Mouse (Mus musculus): ENCODE measurements around the gene Rgl1. TPM values are rescaled to one million over a fixed set of nuclear protein-coding genes. Genes with fewer than 3 reads are reported as not detected.
A peak's percentile ranks its signal among the peaks of the same experiment; 100 is the strongest.

The Rgl1 gene
- polyA plus RNA-seq, 1 experiment = 14.4 TPM

GRCm38 (mm10) chr1:152562877-152563276, 203.3 kb downstream of the Rgl1 start:
- no peak for DNase-seq (ENCODE audit: low read depth in 1 of 2, low spot score in 2 of 2)
- 90% methylated on average over 6 of the region's 6 CpGs for WGBS
- Histone ChIP-seq H3K27ac (ENCODE audit: insufficient read depth, low read length) (no peak overlapping the region), H3K27me3 (ENCODE audit: control insufficient read depth, insufficient read depth, low read length) (no peaks in the 10 kb centered on the region), H3K36me3 (ENCODE audit: control insufficient read depth, insufficient read depth, low read length) (no peaks in the 10 kb centered on the region), H3K4me3 (ENCODE audit: extremely low read depth, insufficient read depth, insufficient read length) (no peak overlapping the region), H3K4me1 (ENCODE audit: control insufficient read depth, insufficient read depth, insufficient read length) (no peaks in the 10 kb centered on the region)
- TF ChIP-seq CTCF (IDR thresholded peaks at IDR 0.05; ENCODE audit: extremely low read depth, insufficient read depth, insufficient read length, insufficient replicate concordance) (no peak), POLR2A (IDR thresholded peaks at IDR 0.05; ENCODE audit: low read depth, low read length) (no peak)

GRCm38 (mm10) chr1:152560477-152560876, 205.7 kb downstream of the Rgl1 start:
- no peak overlapping the region for H3K27ac ChIP-seq (ENCODE audit: insufficient read depth, low read length)
- no peak overlapping the region for H3K4me3 ChIP-seq (ENCODE audit: extremely low read depth, insufficient read depth, insufficient read length)
- TF ChIP-seq POLR2A (IDR thresholded peaks at IDR 0.05; ENCODE audit: low read depth, low read length) (no peak), CTCF (IDR thresholded peaks at IDR 0.05; ENCODE audit: extremely low read depth, insufficient read depth, insufficient read length, insufficient replicate concordance) (no peak)
- no peak for DNase-seq (ENCODE audit: low read depth in 1 of 2, low spot score in 2 of 2)
- no peaks in the 10 kb centered on the region for H3K36me3 ChIP-seq (ENCODE audit: control insufficient read depth, insufficient read depth, low read length)
- WGBS = 87% methylated on average over 5 of the region's 5 CpGs
- H3K27me3 ChIP-seq (ENCODE audit: control insufficient read depth, insufficient read depth, low read length) = no peaks in the 10 kb centered on the region
- no peaks in the 10 kb centered on the region for H3K4me1 ChIP-seq (ENCODE audit: control insufficient read depth, insufficient read depth, insufficient read length)

- DNase-seq (ENCODE audit: low read depth in 1 of 2, low spot score in 2 of 2) = no peak
- no peaks in the 10 kb centered on the region for H3K27me3 ChIP-seq (ENCODE audit: control insufficient read depth, insufficient read depth, low read length)
- TF ChIP-seq POLR2A (IDR thresholded peaks at IDR 0.05; ENCODE audit: low read depth, low read length) (no peak), CTCF (IDR thresholded peaks at IDR 0.05; ENCODE audit: extremely low read depth, insufficient read depth, insufficient read length, insufficient replicate concordance) (no peak)
- 83% methylated on average over 14 of the region's 14 CpGs for WGBS
- peak overlapping the region; percentile 57 for H3K27ac ChIP-seq (ENCODE audit: insufficient read depth, low read length)
- no peak overlapping the region for H3K4me3 ChIP-seq (ENCODE audit: extremely low read depth, insufficient read depth, insufficient read length)
- peaks cover 2% of the 10 kb centered on the region for H3K36me3 ChIP-seq (ENCODE audit: control insufficient read depth, insufficient read depth, low read length)
- no peaks in the 10 kb centered on the region for H3K4me1 ChIP-seq (ENCODE audit: control insufficient read depth, insufficient read depth, insufficient read length)
These were observed 209.4 kb downstream of the Rgl1 start for GRCm38 (mm10) chr1:152556576-152557281.

- Histone ChIP-seq H3K27me3 (ENCODE audit: control insufficient read depth, insufficient read depth, low read length) (no peaks in the 10 kb centered on the region), H3K4me3 (ENCODE audit: extremely low read depth, insufficient read depth, insufficient read length) (no peak overlapping the region), H3K36me3 (ENCODE audit: control insufficient read depth, insufficient read depth, low read length) (peaks cover 2% of the 10 kb centered on the region), H3K27ac (ENCODE audit: insufficient read depth, low read length) (peak overlapping the region; percentile 57), H3K4me1 (ENCODE audit: control insufficient read depth, insufficient read depth, insufficient read length) (no peaks in the 10 kb centered on the region)
- WGBS = 89% methylated on average over 7 of the region's 7 CpGs
- TF ChIP-seq CTCF (IDR thresholded peaks at IDR 0.05; ENCODE audit: extremely low read depth, insufficient read depth, insufficient read length, insufficient replicate concordance) = no peak
- no peak for TF ChIP-seq POLR2A (IDR thresholded peaks at IDR 0.05; ENCODE audit: low read depth, low read length)
- DNase-seq (ENCODE audit: low read depth in 1 of 2, low spot score in 2 of 2) = no peak
These were observed 210.1 kb downstream of the Rgl1 start for GRCm38 (mm10) chr1:152555944-152556573.

GRCm38 (mm10) chr1:152553912-152554547, 212.1 kb downstream of the Rgl1 start:
- 59% methylated on average over 15 of the region's 15 CpGs for WGBS
- Histone ChIP-seq H3K27ac (ENCODE audit: insufficient read depth, low read length) (peak overlapping the region; percentile 47; the same call in 1 of the 2 replicates), H3K4me3 (ENCODE audit: extremely low read depth, insufficient read depth, insufficient read length) (no peak overlapping the region), H3K4me1 (ENCODE audit: control insufficient read depth, insufficient read depth, insufficient read length) (no peaks in the 10 kb centered on the region), H3K27me3 (ENCODE audit: control insufficient read depth, insufficient read depth, low read length) (no peaks in the 10 kb centered on the region), H3K36me3 (ENCODE audit: control insufficient read depth, insufficient read depth, low read length) (peaks cover 2% of the 10 kb centered on the region)
- DNase-seq (ENCODE audit: low read depth in 1 of 2, low spot score in 2 of 2) = no peak
- TF ChIP-seq POLR2A (IDR thresholded peaks at IDR 0.05; ENCODE audit: low read depth, low read length) (no peak), CTCF (IDR thresholded peaks at IDR 0.05; ENCODE audit: extremely low read depth, insufficient read depth, insufficient read length, insufficient replicate concordance) (no peak)

GRCm38 (mm10) chr1:152550973-152551372, 215.2 kb downstream of the Rgl1 start:
- Histone ChIP-seq H3K4me1 (ENCODE audit: control insufficient read depth, insufficient read depth, insufficient read length) (no peaks in the 10 kb centered on the region), H3K36me3 (ENCODE audit: control insufficient read depth, insufficient read depth, low read length) (peaks cover 2% of the 10 kb centered on the region), H3K27ac (ENCODE audit: insufficient read depth, low read length) (no peak overlapping the region), H3K27me3 (ENCODE audit: control insufficient read depth, insufficient read depth, low read length) (no peaks in the 10 kb centered on the region), H3K4me3 (ENCODE audit: extremely low read depth, insufficient read depth, insufficient read length) (no peak overlapping the region)
- no peak for DNase-seq (ENCODE audit: low read depth in 1 of 2, low spot score in 2 of 2)
- TF ChIP-seq CTCF (IDR thresholded peaks at IDR 0.05; ENCODE audit: extremely low read depth, insufficient read depth, insufficient read length, insufficient replicate concordance) (no peak), POLR2A (IDR thresholded peaks at IDR 0.05; ENCODE audit: low read depth, low read length) (no peak)
- 71% methylated on average over 3 of the region's 3 CpGs for WGBS
